Mouse (Mus musculus): ENCODE measurements at regions not wholly inside any gene's neighbourhood (a gene's known extent, or its start where the extent isn't known, plus 50 kb on each side); places are given as distances from the start of the nearest gene placed in this dataset.

DNA sequence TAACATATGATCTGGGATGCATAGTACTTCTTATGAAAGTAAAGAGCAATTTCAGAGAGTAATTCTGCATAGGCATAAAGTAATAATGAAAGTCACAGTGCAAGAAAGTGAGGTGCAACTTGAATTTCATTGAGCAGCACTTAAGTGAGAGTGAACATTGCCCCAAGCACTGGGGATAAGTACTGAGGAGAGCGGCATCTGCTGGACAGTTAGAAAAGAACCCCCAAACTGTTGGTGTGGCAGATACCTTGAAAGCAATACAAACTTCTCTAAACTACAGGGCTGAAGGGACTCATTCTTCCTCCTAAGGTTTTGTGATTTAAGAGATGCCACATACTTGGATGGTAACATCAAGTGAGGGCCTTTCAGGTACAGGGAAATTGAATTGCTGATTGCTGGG, 56.4 kb upstream of the Olfr1322 start:
- 32% methylated on average over 1 of the region's 1 CpGs for WGBS
- Histone ChIP-seq H3K9ac (ENCODE audit: low read length) (no peak overlapping the region), H3K4me2 (replicated peaks; ENCODE audit: low read depth) (no peak overlapping the region), H3K9me3 (ENCODE audit: control insufficient read depth, low read length) (no peaks in the 10 kb centered on the region), H3K27ac (replicated peaks) (no peak overlapping the region), H3K4me1 (replicated peaks; ENCODE audit: control insufficient read depth, insufficient read depth) (no peaks in the 10 kb centered on the region), H3K36me3 (ENCODE audit: control insufficient read depth, insufficient read depth, low read length) (no peaks in the 10 kb centered on the region), H3K27me3 (ENCODE audit: control insufficient read depth, insufficient read depth, low read length) (no peaks in the 10 kb centered on the region), H3K4me3 (ENCODE audit: low read depth, low read length) (no peak overlapping the region)
- DNase-seq (ENCODE audit: low spot score) (no peak), ATAC-seq (ENCODE audit: low FRiP score, low TSS enrichment) (no peak)
- TF ChIP-seq CTCF (IDR thresholded peaks at IDR 0.05; ENCODE audit: low read depth) (peak; percentile 46), EP300 (optimal IDR thresholded peaks at IDR 0.05) (no peak)
